ENCODE assay signal across 19 mouse cellular contexts in genomic region chr15:80297146-80297545, GRCm38 (mm10). TPM values are rescaled to one million over a fixed set of nuclear protein-coding genes. Genes with fewer than 3 reads are reported as not detected.
DNase-seq lines count a peak whose midpoint lies in the region; ATAC-seq and TF ChIP-seq lines count a peak whose summit lies in the region.
"Had no signal": no experiment of that assay in that cellular context is flagged by ENCODE, and none has a peak within 500 bp of the region (broad histone marks: within the 10 kb centered on the region; RNA-seq: fewer than 3 reads in every experiment).

No protein-coding gene starts in this region.

- H3K9me3 ChIP-seq in forebrain, postnatal 0 days (ENCODE audit: low read length), result no peaks in the 10 kb centered on the region
- H3K9me3 ChIP-seq in forebrain, embryonic 15.5 days, result no peaks in the 10 kb centered on the region
- H3K9me3 ChIP-seq: heart, embryonic 13.5 days; liver, embryonic 15.5 days had no signal

- intact Hi-C loops in left cerebral cortex, adult 2 months (cut with DNase I), result no loop called here
- intact Hi-C loops in left cerebral cortex, postnatal 4 days (cut with DNase I), result no loop called here

- no peaks in the 10 kb centered on the region for H3K36me3 ChIP-seq in forebrain, postnatal 0 days (ENCODE audit: insufficient read depth)
- H3K36me3 ChIP-seq in forebrain, embryonic 15.5 days, result no peaks in the 10 kb centered on the region
- H3K36me3 ChIP-seq: heart, embryonic 13.5 days; liver, embryonic 15.5 days had no signal

- H3K27me3 ChIP-seq in forebrain, postnatal 0 days (ENCODE audit: insufficient read depth, low read length), result no peaks in the 10 kb centered on the region
- no peaks in the 10 kb centered on the region for H3K27me3 ChIP-seq in forebrain, embryonic 15.5 days

- H3K4me3 ChIP-seq in forebrain, postnatal 0 days (ENCODE audit: low read depth, low read length), result no peak overlapping the region
- H3K4me3 ChIP-seq in forebrain, embryonic 15.5 days, result no peak overlapping the region
- no peak overlapping the region for H3K4me3 ChIP-seq in left cerebral cortex, adult 2 months
- H3K4me3 ChIP-seq: heart, embryonic 13.5 days; liver, embryonic 15.5 days had no signal

- no peak overlapping the region for H3K9ac ChIP-seq in forebrain, postnatal 0 days
- no peak overlapping the region for H3K9ac ChIP-seq in forebrain, embryonic 15.5 days (replicated peaks)
- H3K9ac ChIP-seq: heart, embryonic 13.5 days; liver, embryonic 15.5 days had no signal

- WGBS in forebrain, postnatal 0 days, result 96% methylated on average over 1 of the region's 1 CpGs
- WGBS in forebrain, embryonic 15.5 days, result 97% methylated on average over 1 of the region's 1 CpGs

- peak; percentile 32; the same call in 1 of the 2 replicates for TF ChIP-seq CTCF in forebrain, postnatal 0 days (IDR thresholded peaks at IDR 0.05; ENCODE audit: low read depth)
- peak; percentile 37 for TF ChIP-seq CTCF in left cerebral cortex, adult 2 months (IDR thresholded peaks at IDR 0.05)

- DNase-seq in forebrain, postnatal 0 days, result no peak
- no peak for DNase-seq in left cerebral cortex, adult 2 months (ENCODE audit: extremely low spot score in 1 of 2, low spot score in 2 of 2)
- no peak for DNase-seq in left cerebral cortex, postnatal 4 days
- DNase-seq in A20 (ENCODE audit: low read depth, low spot score), result peak; percentile 36
- DNase-seq in ZHBTc4 (ENCODE audit: low read depth, low spot score), result peak; percentile 50
- DNase-seq in frontal cortex, postnatal 10 days (ENCODE audit: low spot score in 2 of 2), result no peak
- DNase-seq: adrenal gland, postnatal 36 days; cerebellum, postnatal 10 days; heart, postnatal 36 days; midbrain, embryonic 14.5 days; retina, postnatal 1 day; right cerebral cortex, postnatal 4 days had no signal

- no peak overlapping the region for H3K27ac ChIP-seq in forebrain, postnatal 0 days (ENCODE audit: low read depth, low read length)
- H3K27ac ChIP-seq in forebrain, embryonic 15.5 days (replicated peaks), result no peak overlapping the region
- no peak overlapping the region for H3K27ac ChIP-seq in left cerebral cortex, adult 2 months
- H3K27ac ChIP-seq: heart, embryonic 13.5 days; liver, embryonic 15.5 days had no signal

- H3K4me2 ChIP-seq in forebrain, postnatal 0 days (ENCODE audit: low read depth), result no peak overlapping the region
- H3K4me2 ChIP-seq in forebrain, embryonic 15.5 days (replicated peaks), result no peak overlapping the region
- H3K4me2 ChIP-seq: heart, embryonic 13.5 days; liver, embryonic 15.5 days had no signal

- no peaks in the 10 kb centered on the region for H3K4me1 ChIP-seq in forebrain, postnatal 0 days (ENCODE audit: insufficient read depth)
- H3K4me1 ChIP-seq in forebrain, embryonic 15.5 days, result no peaks in the 10 kb centered on the region
- H3K4me1 ChIP-seq: heart, embryonic 13.5 days; liver, embryonic 15.5 days had no signal

- ATAC-seq in forebrain, postnatal 0 days, result no peak
- ATAC-seq in forebrain, embryonic 15.5 days (replicated peaks), result no peak
- ATAC-seq in megakaryocyte progenitor cell, adult 5-6 weeks (replicated peaks; ENCODE audit: poor library complexity), result no peak
- ATAC-seq: hindbrain, embryonic 16.5 days had no signal

RNA-seq across cellular contexts. Expression of gene Cacna1i, which starts 10.1 kb away (rescaled TPM):
- total RNA-seq in forebrain, postnatal 0 days (2014; rRNA removed), result 11.1 and 12.5 TPM in 2 replicates
- polyA plus RNA-seq in forebrain, postnatal 0 days (2015; fragmentation: Nextera tagmentation; extraction: Ambion mirVana), result 0.34 and 0.58 TPM in 2 replicates
- polyA plus RNA-seq in forebrain, embryonic 15.5 days (2015; fragmentation: Nextera tagmentation; extraction: Ambion mirVana), result 0.50 and 0.57 TPM in 2 replicates
- total RNA-seq in left cerebral cortex, adult 2 months (2021), result 10 to 100 TPM; 72.7 to 75.9 TPM
- total RNA-seq in left cerebral cortex, postnatal 4 days (2021), result 10 to 100 TPM; 43.3 to 44.4 TPM
- not detected in 2 replicates for total RNA-seq in megakaryocyte progenitor cell, adult 5-6 weeks (2015)
- total RNA-seq in megakaryocyte progenitor cell, adult 5-6 weeks (2017), result not detected in 2 replicates
- polyA plus RNA-seq: heart, embryonic 13.5 days; kidney, embryonic 14.5 days; limb, embryonic 11.5 days had no signal

RNA-seq across cellular contexts. Expression of gene Rps19bp1, which starts 33.0 kb away (rescaled TPM):
- total RNA-seq in forebrain, postnatal 0 days (2014; rRNA removed), result 38.7 and 56.6 TPM in 2 replicates
- 84.7 and 98.9 TPM in 2 replicates for polyA plus RNA-seq in forebrain, postnatal 0 days (2015; fragmentation: Nextera tagmentation; extraction: Ambion mirVana)
- 65.3 and 70.7 TPM in 2 replicates for polyA plus RNA-seq in forebrain, embryonic 15.5 days (2015; fragmentation: Nextera tagmentation; extraction: Ambion mirVana)
- total RNA-seq in left cerebral cortex, adult 2 months (2021), result 10 to 100 TPM; 38.3 to 42.0 TPM
- total RNA-seq in left cerebral cortex, postnatal 4 days (2021), result 10 to 100 TPM; 45.1 to 50.3 TPM
- total RNA-seq in megakaryocyte progenitor cell, adult 5-6 weeks (2015), result 65.0 and 68.9 TPM in 2 replicates
- 19.5 and 43.8 TPM in 2 replicates for total RNA-seq in megakaryocyte progenitor cell, adult 5-6 weeks (2017)

RNA-seq across cellular contexts. Expression of gene Atf4, which starts 42.2 kb away (rescaled TPM):
- total RNA-seq in forebrain, postnatal 0 days (2014; rRNA removed), result 163 and 164 TPM in 2 replicates
- polyA plus RNA-seq in forebrain, postnatal 0 days (2015; fragmentation: Nextera tagmentation; extraction: Ambion mirVana), result 103 and 109 TPM in 2 replicates
- 123 and 124 TPM in 2 replicates for polyA plus RNA-seq in forebrain, embryonic 15.5 days (2015; fragmentation: Nextera tagmentation; extraction: Ambion mirVana)
- total RNA-seq in left cerebral cortex, adult 2 months (2021), result 100 to 1,000 TPM; 119 to 120 TPM
- total RNA-seq in left cerebral cortex, postnatal 4 days (2021), result 100 to 1,000 TPM; 116 to 119 TPM
- 218 and 306 TPM in 2 replicates for total RNA-seq in megakaryocyte progenitor cell, adult 5-6 weeks (2015)
- 305 and 370 TPM in 2 replicates for total RNA-seq in megakaryocyte progenitor cell, adult 5-6 weeks (2017)

Comparison
In these comparisons a context has a peak if more than half of its experiments do, and no peak if none do; other contexts are left out.
1. DNase-seq: peak in A20 (single experiment) and ZHBTc4 (single experiment); none in forebrain, postnatal 0 days (single experiment), left cerebral cortex, adult 2 months (0 of 2), left cerebral cortex, postnatal 4 days (single experiment) and frontal cortex, postnatal 10 days (0 of 2).
2. RNA of gene Cacna1i, which starts 10.1 kb away (total RNA-seq): 72.7 to 75.9 TPM in left cerebral cortex, adult 2 months, 43.3 to 44.4 TPM in left cerebral cortex, postnatal 4 days and 11.1 to 12.5 TPM in forebrain, postnatal 0 days; not detected in megakaryocyte progenitor cell, adult 5-6 weeks; every median in the first group is over 10 times any median in the second.